Mouse (Mus musculus): ENCODE measurements at regions not wholly inside any gene's neighbourhood (a gene's known extent, or its start where the extent isn't known, plus 50 kb on each side); places are given as distances from the start of the nearest gene placed in this dataset.

GRCm38 (mm10) chr7:71409903-71410302 lies 58.6 kb upstream of the Gm10295 start:
- TF ChIP-seq CTCF (IDR thresholded peaks at IDR 0.05; ENCODE audit: low read depth, low read length) (no peak), POLR2A (IDR thresholded peaks at IDR 0.05; ENCODE audit: borderline replicate concordance, low read depth, low read length) (no peak)
